Mouse (Mus musculus) lung, adult 2 months (tissue): Measurements from ENCODE around the gene Foxj3. TPM values are rescaled to one million over a fixed set of nuclear protein-coding genes. Genes with fewer than 3 reads are reported as not detected.

Source experiments
- DNase-seq: peaks from one replicate; pipeline ENCODE4 v3.0.0; 2022
- H3K4me1 ChIP-seq: fragments of 200-500 bp; 2 replicates; pipeline ENCODE4 v1.6.1; 2011; ENCODE audit warnings: low read length; ENCODE audit not compliant: control insufficient read depth, insufficient read depth
- H3K4me3 ChIP-seq: fragments of 200-500 bp; replicated peaks from 2 replicates; pipeline ENCODE3; 2011; ENCODE audit warnings: low read depth, mild to moderate bottlenecking, control low read depth, low read length; ENCODE audit errors: extremely low read depth
- CTCF ChIP-seq: fragments of 200-500 bp; IDR thresholded peaks from 2 replicates; pipeline ENCODE4 v1.5.1; 2011; ENCODE audit warnings: mild to moderate bottlenecking, low read length, control low read depth; ENCODE audit not compliant: insufficient read depth
- POLR2A ChIP-seq: fragments of 200-500 bp; IDR thresholded peaks from 2 replicates; pipeline ENCODE4 v1.6.1; 2011; ENCODE audit warnings: low read depth, mild to moderate bottlenecking, control low read depth, low read length, borderline replicate concordance; ENCODE audit errors: extremely low read depth
- WGBS: fragments of 180-500 bp; shearing (Covaris S2); methylation state at CpG from one replicate; pipeline ENCODE4 v1.1.7; 2018; 5-methylcytosine and 5-hydroxymethylcytosine counted together
- polyA plus RNA-seq: library from polyadenylated mRNA; depleted of rRNA; stranded (reverse); fragments of >200 nt; gene quantifications from 2 replicates; pipeline ENCODE4 v1.2.3, GENCODE M21; 2012; rRNA removed

The Foxj3 gene
- polyA plus RNA-seq, 1 experiment, result 18.0 TPM

- no peak for TF ChIP-seq CTCF
- no peak for TF ChIP-seq POLR2A
- H3K4me1 ChIP-seq, result no peaks in the 10 kb centered on the region
- WGBS, result 87% methylated on average over 3 of the region's 3 CpGs
- H3K4me3 ChIP-seq, result no peak overlapping the region
- DNase-seq, result no peak
Observed at GRCm38 (mm10) chr4:119668185-119668584, 131.4 kb downstream of the Foxj3 start.

GRCm38 (mm10) chr4:119668596-119668995, 131.8 kb downstream of the Foxj3 start:
- 67% methylated on average over 4 of the region's 4 CpGs for WGBS
- Histone ChIP-seq H3K4me1 (no peaks in the 10 kb centered on the region), H3K4me3 (no peak overlapping the region)
- TF ChIP-seq CTCF, result no peak
- TF ChIP-seq POLR2A, result no peak
- DNase-seq, result no peak

- 67% methylated on average over 10 of the region's 10 CpGs for WGBS
- TF ChIP-seq CTCF (no peak), POLR2A (no peak)
- DNase-seq, result no peak
- Histone ChIP-seq H3K4me1 (no peaks in the 10 kb centered on the region), H3K4me3 (no peak overlapping the region)
Observed at GRCm38 (mm10) chr4:119669356-119670209, 132.8 kb downstream of the Foxj3 start.

GRCm38 (mm10) chr4:119670210-119670555, 133.4 kb downstream of the Foxj3 start:
- no peaks in the 10 kb centered on the region for H3K4me1 ChIP-seq
- WGBS, result 46% methylated on average over 7 of the region's 7 CpGs
- TF ChIP-seq CTCF (no peak), POLR2A (no peak)
- DNase-seq, result no peak
- no peak overlapping the region for H3K4me3 ChIP-seq

DNA sequence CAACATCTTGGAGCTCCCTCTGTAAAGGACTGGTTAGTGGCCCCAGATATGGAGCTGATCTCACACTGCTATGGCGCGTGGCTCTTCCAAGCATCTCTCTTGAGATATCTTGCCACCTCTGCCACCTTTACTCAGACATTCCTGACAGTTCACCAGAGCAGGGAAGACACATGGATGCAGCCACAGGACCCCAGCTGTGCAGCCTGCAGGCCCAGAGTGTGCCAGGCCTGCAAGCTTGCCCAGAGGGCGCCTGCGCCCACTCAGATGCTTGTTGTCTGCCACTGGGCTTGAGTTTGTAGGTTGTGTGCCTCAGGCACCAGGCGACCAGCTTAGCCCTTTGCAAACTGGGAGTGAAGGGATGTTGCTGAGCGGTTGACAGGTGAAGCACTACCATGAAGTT, 133.9 kb downstream of the Foxj3 start:
- TF ChIP-seq CTCF (no peak), POLR2A (no peak)
- H3K4me1 ChIP-seq, result no peaks in the 10 kb centered on the region
- no peak for DNase-seq
- WGBS, result 85% methylated on average over 6 of the region's 6 CpGs
- H3K4me3 ChIP-seq, result no peak overlapping the region

GRCm38 (mm10) chr4:119671164-119671563, 134.4 kb downstream of the Foxj3 start:
- no peak for TF ChIP-seq POLR2A
- TF ChIP-seq CTCF, result no peak
- Histone ChIP-seq H3K4me1 (no peaks in the 10 kb centered on the region), H3K4me3 (no peak overlapping the region)
- WGBS, result 89% methylated on average over 9 of the region's 9 CpGs
- DNase-seq, result no peak

GRCm38 (mm10) chr4:119672685-119673084, 135.9 kb downstream of the Foxj3 start:
- Histone ChIP-seq H3K4me3 (no peak overlapping the region), H3K4me1 (no peaks in the 10 kb centered on the region)
- no peak for DNase-seq
- WGBS, result 31% methylated on average over 5 of the region's 5 CpGs
- TF ChIP-seq CTCF (no peak), POLR2A (no peak)

Other genes with a start within 250 kb of the Foxj3 start
- gene Ybx1, start 242.4 kb upstream of the Foxj3 start, polyA plus RNA-seq, result 158 and 195 TPM in 2 replicates
- 3.2 and 5.3 TPM in 2 replicates for gene Ppih, start 216.5 kb upstream of the Foxj3 start, polyA plus RNA-seq
- gene Ccdc30, start 121.5 kb upstream of the Foxj3 start, polyA plus RNA-seq, result 3.4 and 4.2 TPM in 2 replicates
- 9.3 and 9.9 TPM in 2 replicates for gene Ppcs, start 114.6 kb upstream of the Foxj3 start, polyA plus RNA-seq
- 5.8 and 6.4 TPM in 2 replicates for gene Zmynd12, start 114.2 kb upstream of the Foxj3 start, polyA plus RNA-seq
- gene Rimkla, start 44.4 kb upstream of the Foxj3 start, polyA plus RNA-seq, result 0.14 and 0.19 TPM in 2 replicates
- gene Frg2f1, start 2.5 kb downstream of the Foxj3 start, polyA plus RNA-seq, result 5.1 and 5.9 TPM in 2 replicates
- gene Guca2a, start 100.7 kb downstream of the Foxj3 start, polyA plus RNA-seq, result 23.0 TPM in 1 of 2 replicates, not detected in the other
- gene Guca2b, start 122.0 kb downstream of the Foxj3 start, polyA plus RNA-seq, result 0.46 TPM in 1 of 2 replicates, not detected in the other
- gene Hivep3, start 196.8 kb downstream of the Foxj3 start, polyA plus RNA-seq, result 15.0 and 23.1 TPM in 2 replicates